Mouse (Mus musculus): ENCODE measurements around the gene Mpc1. TPM values are rescaled to one million over a fixed set of nuclear protein-coding genes. Genes with fewer than 3 reads are reported as not detected.
"Not testable (repeated sequence)": the region's sequence is repeated elsewhere in the genome, so short reads cannot be mapped to it uniquely, and the experiment has no call there.

The Mpc1 gene
- total and polyA plus RNA-seq, 2 experiments from 2014 or later = 306 to 494 TPM

GRCm38 (mm10) chr17:8328511-8329174, 45.9 kb downstream of the Mpc1 start:
- ATAC-seq (ENCODE audit: low FRiP score) (no peak), DNase-seq (ENCODE audit: low spot score) (no peak)
- TF ChIP-seq CTCF (IDR thresholded peaks at IDR 0.05) = peak; percentile 61
- Histone ChIP-seq H3K27ac (ENCODE audit: low read depth, low read length) (no peak overlapping the region), H3K4me3 (ENCODE audit: low read depth, low read length) (no peak overlapping the region), H3K9me3 (ENCODE audit: low read length) (no peaks in the 10 kb centered on the region), H3K36me3 (ENCODE audit: insufficient read depth, low read length) (peaks cover 40% of the 10 kb centered on the region), H3K27me3 (ENCODE audit: insufficient read depth, low read length) (no peaks in the 10 kb centered on the region), H3K4me2 (ENCODE audit: low read depth, low read length, poor library complexity, severe bottlenecking) (no peak overlapping the region), H3K9ac (replicated peaks; ENCODE audit: low read length, poor library complexity, severe bottlenecking) (no peak overlapping the region), H3K4me1 (ENCODE audit: insufficient read depth, low read length) (no peaks in the 10 kb centered on the region)
- WGBS = 69% methylated on average over 7 of the region's 7 CpGs

GRCm38 (mm10) chr17:8330602-8331001, 47.9 kb downstream of the Mpc1 start:
- no peak for DNase-seq (ENCODE audit: low spot score)
- 76% methylated on average over 5 of the region's 5 CpGs for WGBS
- H3K27me3 ChIP-seq (ENCODE audit: insufficient read depth, low read length) = no peaks in the 10 kb centered on the region

GRCm38 (mm10) chr17:8337159-8337558, 54.5 kb downstream of the Mpc1 start, which contains the start of gene Prr18:
Gene Prr18, plus strand, starts transcription at chr17:8337459.
- not testable (repeated sequence) for H3K4me3 ChIP-seq (ENCODE audit: low read depth, low read length); H3K4me2 ChIP-seq (ENCODE audit: low read depth, low read length, poor library complexity, severe bottlenecking); H3K27me3 ChIP-seq (ENCODE audit: insufficient read depth, low read length); H3K27ac ChIP-seq (ENCODE audit: low read depth, low read length); H3K36me3 ChIP-seq (ENCODE audit: insufficient read depth, low read length); ATAC-seq (ENCODE audit: low FRiP score); H3K9me3 ChIP-seq (ENCODE audit: low read length); H3K9ac ChIP-seq (replicated peaks; ENCODE audit: low read length, poor library complexity, severe bottlenecking); DNase-seq (ENCODE audit: low spot score)
- no CpG with 5 or more reads among the region's 5 CpGs for WGBS
- peaks cover 12% of the 10 kb centered on the region for H3K4me1 ChIP-seq (ENCODE audit: insufficient read depth, low read length)

More at GRCm38 (mm10) chr17:8330602-8331001, 47.9 kb downstream of the Mpc1 start:
- peaks cover 22% of the 10 kb centered on the region for H3K36me3 ChIP-seq (ENCODE audit: insufficient read depth, low read length)
- no peak overlapping the region for H3K4me2 ChIP-seq (ENCODE audit: low read depth, low read length, poor library complexity, severe bottlenecking)
- no peaks in the 10 kb centered on the region for H3K4me1 ChIP-seq (ENCODE audit: insufficient read depth, low read length)
- no peak overlapping the region for H3K9ac ChIP-seq (replicated peaks; ENCODE audit: low read length, poor library complexity, severe bottlenecking)
- H3K4me3 ChIP-seq (ENCODE audit: low read depth, low read length) = no peak overlapping the region
- TF ChIP-seq CTCF (IDR thresholded peaks at IDR 0.05) = no peak
- ATAC-seq (ENCODE audit: low FRiP score) = no peak
- H3K9me3 ChIP-seq (ENCODE audit: low read length) = no peaks in the 10 kb centered on the region
- no peak overlapping the region for H3K27ac ChIP-seq (ENCODE audit: low read depth, low read length)

GRCm38 (mm10) chr17:8339666-8340374, 57.1 kb downstream of the Mpc1 start:
- Histone ChIP-seq H3K4me3 (ENCODE audit: low read depth, low read length) (peak overlapping the region; percentile 75), H3K4me1 (ENCODE audit: insufficient read depth, low read length) (peaks cover 22% of the 10 kb centered on the region), H3K36me3 (ENCODE audit: insufficient read depth, low read length) (no peaks in the 10 kb centered on the region), H3K27me3 (ENCODE audit: insufficient read depth, low read length) (no peaks in the 10 kb centered on the region), H3K4me2 (ENCODE audit: low read depth, low read length, poor library complexity, severe bottlenecking) (peak overlapping the region; percentile 98), H3K9ac (replicated peaks; ENCODE audit: low read length, poor library complexity, severe bottlenecking) (peak overlapping the region; percentile 95), H3K27ac (ENCODE audit: low read depth, low read length) (peak overlapping the region; percentile 95), H3K9me3 (ENCODE audit: low read length) (no peaks in the 10 kb centered on the region)
- WGBS = 11% methylated on average over 8 of the region's 8 CpGs
- DNase-seq (ENCODE audit: low spot score) (peak; percentile 90), ATAC-seq (ENCODE audit: low FRiP score) (peak; percentile 73)
- TF ChIP-seq CTCF (IDR thresholded peaks at IDR 0.05) = no peak

GRCm38 (mm10) chr17:8340407-8341359, 58.0 kb downstream of the Mpc1 start:
- Histone ChIP-seq H3K4me2 (ENCODE audit: low read depth, low read length, poor library complexity, severe bottlenecking) (peak overlapping the region; percentile 98), H3K27me3 (ENCODE audit: insufficient read depth, low read length) (no peaks in the 10 kb centered on the region), H3K9me3 (ENCODE audit: low read length) (no peaks in the 10 kb centered on the region), H3K4me1 (ENCODE audit: insufficient read depth, low read length) (peaks cover 22% of the 10 kb centered on the region), H3K27ac (ENCODE audit: low read depth, low read length) (peak overlapping the region; percentile 95), H3K9ac (replicated peaks; ENCODE audit: low read length, poor library complexity, severe bottlenecking) (peak overlapping the region; percentile 95), H3K36me3 (ENCODE audit: insufficient read depth, low read length) (no peaks in the 10 kb centered on the region), H3K4me3 (ENCODE audit: low read depth, low read length) (peak overlapping the region; percentile 75)
- TF ChIP-seq CTCF (IDR thresholded peaks at IDR 0.05) = 0 out of 2 replicates have a peak, but pooled peaks have one; percentile 1
- under 1% methylated on average over 45 of the region's 92 CpGs for WGBS
- peak; percentile 82 for ATAC-seq (ENCODE audit: low FRiP score)
- DNase-seq (ENCODE audit: low spot score) = peak; percentile 82
